Mouse (Mus musculus): ENCODE data around the gene Gm20388.

DNA sequence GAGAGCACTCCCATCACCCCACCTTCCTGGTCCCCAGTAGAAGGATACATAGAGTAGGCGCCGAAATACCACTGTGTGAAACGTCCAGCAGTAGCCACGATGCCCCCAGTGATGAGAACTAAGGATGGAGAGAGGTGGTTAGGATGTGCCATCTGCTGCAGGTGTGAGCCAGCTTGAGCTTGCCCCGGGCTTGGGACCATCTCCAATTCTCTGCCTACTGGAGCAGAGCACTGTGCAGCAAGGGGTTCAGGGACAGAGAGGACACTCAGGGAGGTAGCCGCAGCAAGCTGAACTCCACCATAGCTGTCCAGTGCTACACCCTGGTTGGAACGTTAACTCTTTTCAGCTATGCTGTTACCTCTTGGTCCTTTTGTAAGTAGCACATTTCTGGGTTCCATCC lies 2517.0 kb downstream of the Gm20388 start:
- TF ChIP-seq CTCF (IDR thresholded peaks at IDR 0.05; ENCODE audit: low read depth), result no peak
- no peak for TF ChIP-seq EP300 (IDR thresholded peaks at IDR 0.05; ENCODE audit: low read depth)
